Mouse (Mus musculus): ENCODE data around the gene Slc4a1.
"Not testable (repeated sequence)": the region's sequence is repeated elsewhere in the genome, so short reads cannot be mapped to it uniquely, and the experiment has no call there.

Gene Slc4a1

DNA sequence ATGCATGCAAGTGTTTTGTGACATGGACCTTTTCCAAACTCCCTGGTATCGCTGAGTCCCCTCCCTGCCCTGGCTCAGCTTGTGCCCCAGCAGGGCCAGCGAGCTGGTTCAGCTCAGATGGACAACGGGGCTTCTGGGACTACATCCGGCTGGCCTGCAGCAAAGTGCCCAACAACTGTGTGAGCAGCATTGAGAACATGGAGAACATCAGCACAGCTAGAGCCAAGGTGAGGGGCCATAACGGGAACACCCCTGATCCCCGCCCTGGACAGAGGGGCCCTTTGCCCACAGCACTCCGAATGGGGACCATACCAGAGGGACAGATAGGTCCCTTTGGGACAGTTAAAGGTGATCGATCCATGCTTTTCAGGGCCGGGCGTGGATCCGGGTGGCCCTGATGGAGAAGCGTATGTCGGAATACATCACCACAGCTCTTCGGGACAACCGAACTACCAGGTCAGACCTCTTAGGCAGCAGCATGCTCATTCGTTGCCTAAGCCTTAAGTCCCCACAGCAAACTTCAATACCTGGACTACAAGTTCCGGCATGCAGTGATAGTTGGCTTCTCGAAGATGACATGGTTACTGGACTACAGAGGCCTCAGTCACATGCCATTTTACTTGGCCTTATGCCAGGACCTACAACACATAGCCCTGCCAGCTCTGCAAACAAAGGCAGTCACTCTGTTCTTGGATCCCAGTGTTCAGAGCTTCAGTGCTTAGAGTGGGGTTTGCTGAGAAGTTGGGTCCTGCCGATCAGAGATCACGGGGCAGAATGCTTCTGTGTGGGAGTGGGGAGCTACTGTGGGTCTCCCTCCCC lies 32.2 kb upstream of the Slc4a1 start:
- DNase-seq, result peak; percentile 78 to 88

DNA sequence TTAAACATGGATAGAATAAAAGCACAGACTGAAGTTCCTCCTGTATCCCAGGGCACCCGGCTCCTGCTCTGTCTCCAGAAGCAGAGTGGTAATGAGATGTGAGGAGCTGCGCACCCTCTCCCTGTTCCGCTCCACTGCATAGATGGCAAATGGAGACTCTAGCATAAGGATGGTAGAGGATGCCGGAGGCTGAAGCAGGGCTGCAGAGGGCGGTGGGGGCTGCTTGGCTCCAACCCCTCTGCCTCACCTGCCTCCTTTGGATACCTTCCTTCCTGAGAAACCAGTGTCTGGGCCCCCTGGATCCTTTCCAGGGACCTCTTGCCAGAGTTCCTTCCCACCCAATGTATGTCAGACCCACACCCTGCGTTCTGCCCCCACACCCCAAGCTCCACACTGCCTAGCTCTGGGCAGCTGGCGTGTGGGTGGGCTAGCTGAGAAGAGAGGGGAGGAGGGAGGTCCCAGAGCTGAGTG lies 30.7 kb upstream of the Slc4a1 start:
- DNase-seq, result peak; percentile 57

GRCm38 (mm10) chr11:102396263-102396662 lies 30.3 kb upstream of the Slc4a1 start:
- DNase-seq, result peak; percentile 34 to 46

DNA sequence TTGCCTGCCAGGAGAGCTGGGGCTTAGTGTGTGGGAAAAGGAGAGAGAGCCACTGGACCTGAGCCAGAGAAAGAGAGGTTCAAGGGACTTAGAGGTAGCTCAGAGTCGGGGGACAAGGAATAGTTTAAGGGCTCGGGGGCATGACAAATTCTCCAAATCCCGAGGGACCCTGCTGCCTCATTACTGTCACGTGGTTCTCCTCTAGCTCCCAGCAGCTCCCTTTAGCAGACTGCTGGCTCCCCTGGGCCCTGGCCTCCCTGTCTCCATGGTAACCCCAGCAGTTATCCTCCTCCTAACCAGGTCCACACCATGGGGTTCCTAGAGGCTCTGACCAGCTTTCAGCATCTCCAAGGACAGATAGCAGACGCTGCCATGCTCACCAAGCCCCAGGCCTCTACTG lies 29.2 kb upstream of the Slc4a1 start:
- peak; percentile 74 for DNase-seq

- peak; percentile 65 to 68 for DNase-seq
Observed at GRCm38 (mm10) chr11:102394421-102395124, 28.6 kb upstream of the Slc4a1 start.

- DNase-seq, result peak; percentile 86 to 89
Observed at GRCm38 (mm10) chr11:102393719-102394420, 27.9 kb upstream of the Slc4a1 start.

- DNase-seq, result peak; percentile 100
Observed at GRCm38 (mm10) chr11:102393238-102393634, 27.2 kb upstream of the Slc4a1 start, which contains the start of gene Rundc3a. Rundc3a (plus strand) TSS chr11:102393403.

GRCm38 (mm10) chr11:102392441-102393237 lies 26.6 kb upstream of the Slc4a1 start:
- DNase-seq, result no peak

GRCm38 (mm10) chr11:102389436-102389835 lies 23.4 kb upstream of the Slc4a1 start:
- not testable (repeated sequence) for DNase-seq

DNA sequence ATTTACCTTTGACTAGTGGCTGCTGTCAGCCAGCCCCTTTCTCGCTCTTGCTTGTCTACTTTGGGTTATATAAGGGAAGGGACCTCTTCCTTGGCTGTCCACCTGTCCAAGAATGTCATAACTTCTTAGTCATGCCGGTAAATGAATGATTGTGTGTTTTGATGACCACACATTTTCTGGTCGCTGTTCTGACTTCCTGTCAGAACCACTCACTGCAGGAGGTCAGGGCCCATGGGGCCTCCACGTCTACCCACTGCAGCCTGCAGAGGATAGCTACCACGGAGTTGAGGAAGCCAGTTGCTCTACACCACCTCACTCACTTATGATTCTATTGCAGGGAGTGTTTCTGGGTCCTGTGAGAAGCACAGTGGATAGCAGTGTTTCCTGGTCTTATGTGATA lies 20.1 kb upstream of the Slc4a1 start:
- DNase-seq, result no peak

DNA sequence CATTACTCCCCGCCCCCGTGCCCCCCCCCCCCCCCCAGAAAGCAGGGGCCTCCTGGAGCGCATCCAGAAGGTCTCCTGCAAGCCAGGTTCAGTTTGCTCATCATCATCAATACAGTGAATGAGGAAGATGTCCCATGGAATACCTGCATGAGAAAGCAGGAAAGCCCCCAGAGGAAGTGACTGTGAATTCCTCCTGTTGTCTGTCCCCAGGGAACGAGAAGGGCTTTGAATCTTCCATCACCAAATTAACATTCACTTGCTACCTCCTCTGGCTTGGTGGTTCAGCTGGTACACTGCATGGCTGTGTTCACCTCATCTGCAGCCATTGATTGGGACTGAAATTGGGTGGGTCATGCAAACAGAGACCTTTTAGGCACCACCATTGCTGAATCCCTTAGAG lies 19.1 kb upstream of the Slc4a1 start:
- no peak for DNase-seq

DNA sequence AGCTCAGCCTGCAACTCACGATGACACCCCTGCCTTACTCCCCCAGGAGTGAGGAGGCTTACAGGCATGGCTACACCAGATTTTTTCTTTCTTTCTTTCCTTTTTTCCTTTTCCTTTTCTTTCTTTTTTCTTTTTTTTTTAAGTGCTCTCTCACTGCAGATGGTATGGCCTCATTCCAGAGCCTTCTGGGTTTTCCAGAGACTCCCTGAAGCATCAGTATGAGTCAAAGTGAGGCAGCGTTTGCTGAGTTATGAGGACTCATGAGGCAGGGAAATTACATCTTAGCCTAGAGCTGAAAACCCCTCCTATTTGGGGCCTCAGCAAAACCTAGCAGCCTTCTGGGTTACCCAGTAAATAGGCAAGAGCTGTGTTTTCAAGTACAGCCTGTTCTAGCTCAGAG lies 18.4 kb upstream of the Slc4a1 start:
- DNase-seq, result peak; percentile 34 to 43

- peak; percentile 32 to 43 for DNase-seq
Observed at GRCm38 (mm10) chr11:102383365-102384136, 17.5 kb upstream of the Slc4a1 start.

GRCm38 (mm10) chr11:102382794-102383193 lies 16.8 kb upstream of the Slc4a1 start:
- no peak for DNase-seq

GRCm38 (mm10) chr11:102381341-102382100 lies 15.5 kb upstream of the Slc4a1 start:
- peak in 1 of 2 experiments; percentile 14 for DNase-seq

- no peak for DNase-seq
Observed at GRCm38 (mm10) chr11:102380091-102380490, 14.1 kb upstream of the Slc4a1 start.

DNA sequence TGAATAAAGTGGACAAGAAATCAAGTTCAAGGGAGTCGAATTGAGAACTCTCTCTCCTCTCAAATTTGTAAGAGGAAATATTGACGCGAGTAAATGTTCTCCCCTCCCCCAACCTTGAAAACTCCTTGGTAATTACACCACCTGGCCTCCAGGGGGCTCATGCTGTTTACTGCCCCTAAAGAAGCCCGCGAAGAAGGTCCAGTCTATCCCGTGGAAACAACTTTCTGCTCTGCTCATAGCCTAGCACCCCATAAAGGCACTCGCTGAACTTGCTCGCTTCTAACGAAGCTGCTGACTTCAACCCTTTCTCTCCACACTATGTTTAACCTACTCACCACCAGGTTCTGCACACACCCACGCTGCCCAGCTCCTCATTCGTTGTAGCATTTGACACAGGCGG lies 11.2 kb upstream of the Slc4a1 start:
- peak in 1 of 2 experiments; percentile 37 for DNase-seq

DNA sequence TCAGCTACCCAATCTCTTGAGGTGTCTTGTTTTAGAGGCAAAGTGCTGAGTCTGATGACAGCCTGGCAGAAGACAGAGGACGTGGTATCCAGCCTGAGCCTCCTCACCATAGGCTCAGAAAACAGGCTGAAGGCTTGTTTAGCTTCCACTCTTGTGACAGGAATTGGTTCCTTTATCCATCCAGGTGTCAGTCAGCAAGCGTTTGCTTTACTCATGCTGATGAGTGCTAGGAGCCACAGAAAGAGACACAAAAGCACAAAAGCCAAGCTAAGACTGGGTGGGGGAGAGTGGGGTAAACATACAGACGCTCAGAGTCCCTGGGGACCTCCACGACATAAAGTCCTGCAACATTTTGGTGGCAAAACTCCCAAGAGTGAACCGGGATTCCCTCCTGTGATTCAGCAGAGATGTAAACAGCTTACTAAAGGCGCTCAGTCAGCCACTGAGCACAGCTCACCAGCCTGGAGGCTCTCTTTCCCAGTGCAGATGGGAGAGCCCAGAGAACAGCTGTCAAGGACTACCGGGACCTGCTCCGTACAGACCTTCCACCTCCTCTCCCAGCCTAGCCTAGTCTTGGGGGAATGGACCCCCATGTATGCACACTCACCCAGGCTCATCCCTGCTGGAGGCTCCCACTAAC lies 10.3 kb upstream of the Slc4a1 start:
- DNase-seq, result peak; percentile 10 to 24

GRCm38 (mm10) chr11:102375196-102376173 lies 9.5 kb upstream of the Slc4a1 start:
- peak; percentile 57 to 62 for DNase-seq
